Mouse (Mus musculus): ENCODE results near the gene Cldnd1.
A peak's percentile ranks its signal among the peaks of the same experiment; 100 is the strongest.

Cldnd1 gene

DNA sequence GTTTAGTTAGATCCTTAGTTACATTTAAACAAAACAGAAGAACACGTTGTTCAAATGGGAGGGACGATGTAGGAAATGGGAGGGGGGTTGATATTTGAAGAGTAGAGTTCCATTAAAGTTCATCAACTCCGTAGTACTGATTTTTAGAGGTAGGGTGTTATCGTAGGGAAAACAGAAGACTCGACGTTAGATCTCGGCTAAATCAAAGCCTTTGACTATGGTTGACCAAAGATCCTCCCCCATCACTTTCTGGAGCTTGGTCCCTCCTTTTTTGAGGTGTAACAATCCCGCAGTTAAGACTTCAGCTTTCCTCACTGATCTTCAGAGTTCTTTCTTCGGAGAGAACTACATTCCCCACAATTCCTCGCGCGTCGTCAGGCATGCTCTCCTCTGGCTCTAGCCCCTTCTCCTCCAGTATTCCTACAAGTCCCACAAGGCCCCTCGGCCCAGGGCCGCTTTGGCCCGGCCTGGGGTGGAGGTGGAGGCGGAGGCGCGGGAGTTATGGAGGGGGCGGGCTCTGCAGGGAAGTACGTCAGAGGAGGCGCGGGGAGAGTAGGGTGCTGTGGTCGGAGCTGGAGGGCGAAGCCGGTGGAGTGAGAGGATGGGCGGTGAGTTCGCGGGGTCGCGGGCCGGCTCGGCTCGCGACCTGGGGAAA lies at the start of gene Cldnd1:
Gene Cldnd1 (plus strand): TSS at position 434 of the 655 bp plus-strand sequence.
- DNase-seq = peak; percentile 96 to 97

DNA sequence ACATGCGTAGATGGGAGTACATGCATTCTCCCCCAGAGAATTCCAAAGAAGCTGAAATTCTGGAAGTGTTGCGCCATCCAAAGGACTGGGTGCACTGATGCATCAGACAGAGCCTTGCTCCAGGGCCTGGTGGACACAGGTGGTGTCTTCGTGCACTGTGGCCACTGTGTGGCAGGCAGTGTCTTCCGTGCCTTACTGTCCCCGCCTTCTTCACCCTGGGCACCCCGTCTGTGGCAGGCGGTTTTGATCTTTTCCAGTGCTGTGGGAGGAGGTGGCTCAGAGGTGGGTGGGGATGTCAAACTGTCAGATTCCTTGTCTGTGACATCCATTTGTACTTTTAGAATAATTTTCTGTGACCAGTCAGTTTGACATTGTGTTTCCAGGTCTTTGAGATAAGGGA lies 49.0 kb upstream of the Cldnd1 start:
- DNase-seq = no peak

DNA sequence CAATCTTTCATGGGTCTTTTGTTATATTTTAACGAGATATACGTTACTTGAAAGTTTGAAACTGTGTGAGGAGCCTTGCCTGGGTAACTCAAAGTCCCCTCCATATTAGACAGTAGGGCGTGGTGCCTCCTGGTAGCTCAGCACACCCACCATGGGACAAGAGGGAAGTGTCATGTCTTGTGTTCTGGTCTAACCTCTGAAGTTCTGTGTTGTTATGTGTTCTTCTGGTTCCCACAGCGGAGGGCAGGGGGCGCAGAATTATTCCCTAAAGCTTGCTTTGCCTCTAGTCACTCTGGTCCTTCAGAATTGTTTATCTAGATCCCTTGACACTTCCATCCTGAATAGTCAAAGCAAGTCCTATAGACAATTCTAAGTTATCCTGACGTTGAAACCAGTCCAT lies 45.7 kb upstream of the Cldnd1 start:
- no peak for DNase-seq

DNA sequence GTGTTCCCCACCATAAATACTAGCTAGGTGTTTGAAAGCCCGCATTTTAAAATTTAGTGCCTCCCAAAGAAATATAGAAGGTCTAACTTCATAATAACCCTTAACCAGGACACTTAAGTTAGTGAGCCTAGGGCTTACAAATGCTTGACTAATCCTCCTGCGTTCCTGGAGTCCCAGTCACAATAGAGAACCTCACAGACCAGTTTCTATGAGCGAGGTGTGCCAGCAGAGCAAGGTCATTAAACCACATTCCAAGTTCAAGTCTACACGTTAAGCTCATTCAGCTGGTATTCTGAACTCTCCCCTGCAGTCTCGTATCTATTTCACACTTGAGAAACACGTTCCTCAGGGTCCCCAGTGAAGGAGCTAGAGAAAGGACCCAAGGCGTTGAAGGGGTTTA lies 44.8 kb upstream of the Cldnd1 start:
- no peak for DNase-seq

DNA sequence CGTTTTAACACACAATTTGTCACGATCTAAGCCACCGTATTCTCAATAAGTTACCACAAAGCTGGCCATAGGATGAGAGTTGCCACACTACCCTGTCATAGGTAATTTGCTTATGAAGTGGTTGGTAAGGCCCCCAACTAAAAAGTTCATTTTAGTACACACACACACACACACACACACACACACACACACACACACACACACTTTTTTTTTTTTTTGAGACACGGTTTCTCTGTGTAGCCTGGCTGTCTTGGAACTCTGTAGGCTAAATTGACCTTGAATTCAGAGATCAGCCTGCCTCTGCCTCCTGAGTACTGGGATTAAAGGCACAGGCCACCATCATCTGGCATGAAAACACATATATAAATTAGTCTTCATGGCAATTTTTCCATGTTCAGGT lies 43.8 kb upstream of the Cldnd1 start:
- no peak for DNase-seq

DNA sequence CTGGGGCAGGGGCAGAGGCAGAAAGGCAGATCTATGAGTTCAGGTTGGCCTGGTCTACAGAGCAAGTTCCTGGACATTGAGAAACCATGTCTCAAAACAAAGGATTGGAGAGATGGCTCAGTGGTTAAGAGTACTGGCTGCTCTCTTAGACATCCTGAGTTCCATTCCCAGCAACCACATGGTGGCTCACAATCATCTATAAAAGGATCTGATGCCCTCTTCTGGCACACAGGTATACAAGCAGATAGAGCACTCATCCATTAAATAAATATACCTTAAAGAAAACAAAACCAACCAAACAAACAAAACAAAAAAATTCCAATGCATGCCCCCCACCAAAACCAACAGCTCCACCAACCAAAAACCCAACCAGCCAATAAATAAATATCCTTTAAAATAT lies 43.2 kb upstream of the Cldnd1 start:
- DNase-seq = no peak

DNA sequence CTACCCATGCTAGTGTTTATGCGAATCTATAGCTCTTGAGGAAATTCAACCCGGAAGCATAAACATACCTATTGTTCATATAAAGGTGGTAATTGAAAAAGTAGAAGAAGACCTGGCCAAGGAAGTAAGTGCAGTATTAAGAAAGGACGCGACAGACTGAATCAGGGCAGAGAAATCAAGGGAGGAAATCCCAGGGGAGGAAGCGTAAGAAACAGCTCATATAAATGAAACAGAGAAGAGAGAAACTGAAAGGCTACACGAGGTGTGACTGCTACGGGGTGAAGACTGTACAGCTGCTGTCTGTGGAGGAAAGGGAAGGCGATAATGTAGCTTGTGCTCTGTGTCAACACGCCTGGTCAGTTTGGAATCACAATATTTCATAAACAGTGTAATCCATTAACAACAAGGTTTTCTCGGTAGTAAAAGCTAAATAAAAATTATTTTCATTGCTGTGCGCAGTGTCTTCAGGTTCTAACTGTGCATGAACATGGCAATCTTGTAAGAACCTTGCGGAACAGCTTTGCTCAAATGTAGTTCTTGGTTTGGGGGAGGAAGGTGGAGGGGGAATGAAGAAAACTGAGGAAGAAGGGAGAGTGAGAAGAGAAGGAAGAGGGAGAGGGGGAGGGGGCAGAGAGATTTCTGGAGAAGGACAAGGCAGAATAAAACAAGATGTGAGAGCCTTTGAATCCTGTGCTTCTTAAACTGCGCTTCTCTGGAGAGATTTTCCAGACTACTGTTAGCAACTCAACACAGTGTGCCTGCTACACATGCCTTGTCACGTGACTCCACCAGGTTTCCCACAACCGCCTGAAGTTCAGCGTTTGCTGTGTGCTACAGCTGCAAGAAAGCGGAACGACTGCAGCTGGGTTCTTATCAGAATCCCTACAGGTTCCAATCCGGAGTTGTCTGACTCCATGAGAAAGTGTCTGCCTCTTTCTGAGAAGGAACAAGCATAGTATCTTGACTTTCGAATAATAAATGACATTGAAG lies 41.9 kb upstream of the Cldnd1 start:
- DNase-seq = no peak

DNA sequence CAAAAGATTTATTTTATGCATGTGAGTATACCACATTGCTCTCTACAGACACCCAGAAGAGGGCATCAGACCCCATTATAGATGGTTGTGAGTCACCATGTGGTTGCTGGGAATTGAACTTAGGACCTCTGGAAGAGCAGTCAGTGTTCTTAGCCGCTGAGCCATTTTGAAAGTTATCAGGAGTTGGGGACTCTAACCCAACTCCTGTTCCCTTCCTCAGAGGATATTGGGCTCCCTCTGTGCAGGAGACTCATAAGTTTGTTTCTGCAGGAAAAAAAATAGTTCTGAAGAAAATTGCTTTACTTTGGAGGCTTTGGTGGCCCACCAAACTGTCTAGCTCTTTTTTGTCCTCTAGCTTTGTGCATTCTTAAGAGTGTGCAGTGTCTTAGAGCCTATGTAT lies 39.2 kb upstream of the Cldnd1 start:
- DNase-seq = no peak

DNA sequence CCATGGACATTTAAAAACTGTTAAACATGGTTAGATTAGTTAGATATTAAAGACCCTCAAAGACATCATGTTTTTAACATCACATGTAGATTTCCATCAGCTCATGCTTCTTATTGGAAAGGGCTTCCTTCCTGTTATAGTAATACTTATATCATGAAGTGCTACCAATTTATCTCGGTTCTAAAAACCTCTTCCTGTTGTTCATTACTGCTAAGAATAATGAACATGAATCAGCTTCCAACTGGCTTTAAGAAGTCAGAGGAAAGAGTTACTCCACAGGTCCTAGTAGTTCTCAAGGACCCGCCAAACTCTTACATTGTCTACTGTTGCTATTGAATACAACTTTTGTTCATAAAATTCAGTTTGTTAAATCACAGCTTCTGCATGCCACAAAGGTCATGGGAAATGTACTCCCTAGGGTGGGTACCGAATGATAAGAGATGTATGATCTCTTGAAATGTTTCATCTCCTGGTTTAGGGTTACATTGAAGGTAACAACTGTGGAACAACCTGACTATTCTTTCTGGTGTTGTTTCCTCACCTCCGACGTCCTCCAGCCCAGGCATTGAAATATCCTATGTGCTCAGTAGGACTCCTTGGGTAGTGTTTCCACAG lies 38.0 kb upstream of the Cldnd1 start:
- no peak for DNase-seq

DNA sequence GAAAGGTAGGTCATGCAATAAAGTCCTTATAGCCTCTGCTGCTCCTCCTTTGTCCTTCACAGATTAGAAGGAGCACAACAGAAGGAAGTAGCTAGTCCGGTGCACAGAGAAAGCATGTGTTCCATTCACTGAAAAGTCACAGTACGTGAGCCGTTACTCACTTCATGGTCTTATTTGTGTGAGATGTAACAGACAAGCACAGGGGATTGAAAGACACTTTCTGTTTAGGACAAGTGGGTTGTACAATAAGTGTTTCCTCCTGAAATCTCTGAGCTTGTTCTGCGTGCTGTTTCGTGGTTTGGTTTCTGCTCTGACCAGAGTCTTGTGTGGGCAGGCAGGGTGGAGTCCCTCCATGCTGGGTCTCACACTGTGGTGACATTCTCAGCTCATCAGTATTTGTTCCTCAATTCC lies 37.4 kb upstream of the Cldnd1 start:
- DNase-seq = no peak

DNA sequence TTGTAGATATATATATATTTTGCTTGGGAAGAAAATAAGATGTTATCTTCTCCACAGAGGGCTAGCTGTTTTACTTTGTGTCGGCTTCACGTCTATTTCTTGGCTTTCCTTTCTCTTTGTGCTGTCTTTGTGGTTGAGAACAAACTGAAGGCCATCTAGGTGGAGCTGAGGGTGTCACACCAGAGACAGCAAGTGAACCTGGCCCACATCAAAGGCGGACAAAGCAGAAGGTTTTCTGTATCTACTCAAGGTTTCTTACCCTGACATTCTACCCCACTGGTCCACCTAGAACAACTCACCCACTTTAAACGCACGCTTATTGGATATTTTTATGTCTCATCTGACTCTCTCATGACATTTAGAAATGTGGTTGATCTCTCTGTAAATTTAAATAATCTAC lies 33.6 kb upstream of the Cldnd1 start:
- DNase-seq = no peak

DNA sequence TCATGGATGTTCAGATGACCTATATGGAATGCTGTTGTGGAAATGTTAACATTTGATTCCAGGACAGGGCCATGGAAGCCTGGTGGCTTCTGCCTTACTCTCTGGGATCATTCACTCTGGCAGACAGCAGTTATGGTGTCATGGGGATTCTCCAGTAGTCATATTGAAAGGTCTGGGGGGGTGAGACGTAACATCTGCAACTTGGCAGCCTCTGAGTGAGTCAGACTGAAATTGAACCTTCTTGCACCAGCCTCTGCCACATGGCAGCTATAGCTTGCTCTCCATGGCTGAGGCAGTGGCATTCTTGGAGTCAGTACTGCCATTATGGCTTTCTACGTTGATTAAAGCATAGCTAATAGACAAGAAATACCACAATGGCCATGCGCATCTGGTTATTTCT lies 30.9 kb upstream of the Cldnd1 start:
- DNase-seq = no peak

DNA sequence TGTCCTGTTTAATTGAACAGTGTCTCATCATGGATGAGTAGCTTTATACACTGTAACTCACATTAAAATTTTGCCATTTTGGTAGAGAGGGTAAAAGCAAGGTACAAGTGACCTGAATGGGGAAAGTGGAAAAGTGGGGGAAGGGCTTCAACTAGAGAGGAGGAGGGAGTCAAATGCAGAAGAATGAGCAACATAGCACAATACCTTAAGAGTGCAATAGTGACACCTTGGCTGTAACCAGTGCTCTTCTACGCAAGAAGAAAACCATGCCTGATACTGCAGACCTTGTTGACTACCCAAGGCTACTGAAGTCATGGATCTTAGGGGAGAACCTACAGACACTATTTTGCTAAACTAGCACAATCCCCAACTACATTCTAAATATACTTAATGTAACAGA lies 30.4 kb upstream of the Cldnd1 start:
- DNase-seq = no peak

DNA sequence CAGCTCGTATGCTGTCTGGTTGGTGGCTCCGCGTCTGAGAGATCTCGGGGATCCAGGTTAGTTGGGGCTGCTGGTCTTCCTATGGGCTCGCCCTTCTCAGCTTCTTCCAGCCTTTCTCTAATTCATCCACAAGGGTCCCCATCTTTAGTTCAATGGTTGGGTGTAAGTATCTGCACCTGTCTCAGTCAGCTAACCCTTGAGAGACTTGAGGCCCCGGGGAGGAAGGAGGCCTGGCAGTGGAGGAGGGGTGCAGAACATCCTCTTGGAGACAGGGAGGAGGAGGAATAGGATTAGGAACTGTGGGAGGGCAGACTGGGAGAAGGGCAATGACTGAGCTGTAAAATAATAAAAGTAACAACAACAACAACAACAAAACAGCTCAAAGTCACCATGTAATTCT lies 27.5 kb upstream of the Cldnd1 start:
- no peak for DNase-seq

DNA sequence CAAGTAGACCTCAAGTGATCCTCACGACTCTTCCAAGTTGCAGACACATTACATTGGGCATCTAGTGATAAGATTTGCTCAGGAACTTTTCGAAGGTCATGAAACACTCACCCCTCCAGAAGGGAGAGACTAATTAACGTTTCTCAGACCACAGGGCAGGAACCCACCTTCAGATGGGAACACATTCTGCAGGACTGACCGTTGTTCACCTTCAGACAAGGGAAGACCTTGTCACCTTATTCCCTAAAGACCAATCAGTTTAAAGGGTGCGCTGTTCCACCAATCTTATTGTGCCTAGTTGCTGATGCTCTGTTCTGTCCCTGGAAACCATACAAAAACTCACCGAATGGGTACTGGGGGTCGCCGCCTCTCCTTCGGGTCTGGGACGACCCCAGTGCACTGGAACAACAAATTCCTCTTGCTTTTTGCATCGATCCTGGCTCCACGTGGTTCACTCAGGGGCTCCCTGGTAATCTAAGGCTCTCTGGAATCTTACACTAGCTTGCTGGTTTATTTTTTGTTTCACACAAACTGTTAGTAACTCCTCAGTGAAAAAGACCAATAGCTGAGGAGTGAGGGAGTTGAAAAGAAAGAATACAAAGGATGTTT lies 26.8 kb upstream of the Cldnd1 start:
- DNase-seq = no peak

DNA sequence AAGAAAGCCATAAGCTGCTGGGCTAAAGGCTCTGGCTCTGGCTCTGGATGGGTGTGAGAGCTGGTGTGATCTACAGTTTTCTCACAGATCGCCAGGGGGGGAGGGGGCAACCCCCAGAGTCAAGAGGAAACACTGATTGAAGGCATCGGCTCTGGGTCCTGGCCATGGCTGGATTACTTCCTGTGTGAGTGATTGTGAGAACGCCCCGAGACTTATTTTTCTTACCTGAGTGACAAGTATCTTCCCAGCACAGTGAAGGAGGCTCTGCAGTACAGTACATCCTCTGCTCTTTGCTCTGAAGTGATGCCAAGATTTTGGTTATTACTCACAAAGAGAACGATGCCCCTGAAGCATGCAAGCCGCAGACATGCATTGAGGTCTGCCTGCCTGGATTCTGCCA lies 25.9 kb upstream of the Cldnd1 start:
- DNase-seq = no peak

DNA sequence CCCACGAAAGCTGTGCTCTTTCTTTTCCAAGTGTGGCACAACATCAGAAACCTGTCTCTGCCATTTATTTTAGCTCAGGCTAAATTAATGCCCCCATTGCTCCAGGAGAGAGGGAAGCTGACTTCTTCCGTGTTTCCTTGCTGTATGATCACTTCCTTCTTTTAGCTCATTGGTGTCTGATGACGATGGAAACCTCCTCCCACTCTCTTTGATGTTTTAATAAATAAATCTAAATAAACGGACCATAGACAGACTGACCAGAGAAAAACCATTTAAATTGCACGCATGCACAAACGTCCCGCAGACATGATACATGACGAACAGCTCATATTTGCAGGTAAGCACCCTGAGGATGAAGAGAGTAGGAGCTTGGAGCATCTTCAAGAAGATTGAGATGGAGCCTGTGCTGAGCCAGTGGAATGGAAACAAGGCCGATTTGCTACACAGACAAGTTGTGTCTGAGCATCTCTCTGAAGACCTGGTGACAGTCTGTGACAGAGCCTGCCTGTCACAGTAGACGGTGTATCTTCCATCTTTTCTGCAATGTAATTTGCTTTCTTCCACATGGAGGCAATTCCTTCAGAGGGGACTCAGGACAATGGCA lies 25.3 kb upstream of the Cldnd1 start:
- no peak for DNase-seq

DNA sequence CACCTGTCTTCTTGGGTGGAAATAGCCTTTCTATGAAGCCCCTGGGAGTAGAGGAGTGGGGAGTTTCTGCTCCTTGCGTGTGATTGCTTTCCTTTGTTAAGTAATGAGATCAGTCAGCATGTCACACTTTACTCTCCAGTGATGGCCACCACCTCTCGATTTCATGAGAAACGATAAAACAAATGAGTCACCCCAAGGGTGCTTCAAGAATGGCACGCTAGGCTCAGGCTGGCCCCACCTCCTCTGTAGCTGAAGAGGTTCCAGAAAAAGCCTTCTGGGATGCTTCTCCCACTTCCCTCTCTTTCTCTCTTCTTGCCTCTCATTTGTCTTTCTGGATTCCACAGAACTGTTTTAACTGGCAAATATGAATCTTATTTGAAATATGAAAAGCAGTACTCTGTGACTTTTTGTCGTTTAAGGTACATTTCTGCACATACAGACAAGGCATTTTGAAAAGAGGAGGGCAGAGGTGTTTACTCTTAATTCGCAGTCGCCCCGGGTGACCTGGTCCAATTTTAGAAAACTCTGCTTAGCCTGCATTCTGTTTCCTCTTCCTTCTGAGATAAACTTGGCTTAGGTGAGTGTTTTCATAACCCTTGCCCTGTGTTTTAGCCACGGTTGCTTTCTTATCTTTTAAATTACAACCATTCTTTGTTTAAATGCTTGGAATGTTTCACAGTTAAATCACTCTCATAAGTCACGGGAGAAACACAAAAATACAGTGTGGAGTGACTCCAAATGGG lies 24.2 kb upstream of the Cldnd1 start:
- DNase-seq = peak; percentile 39 to 45

DNA sequence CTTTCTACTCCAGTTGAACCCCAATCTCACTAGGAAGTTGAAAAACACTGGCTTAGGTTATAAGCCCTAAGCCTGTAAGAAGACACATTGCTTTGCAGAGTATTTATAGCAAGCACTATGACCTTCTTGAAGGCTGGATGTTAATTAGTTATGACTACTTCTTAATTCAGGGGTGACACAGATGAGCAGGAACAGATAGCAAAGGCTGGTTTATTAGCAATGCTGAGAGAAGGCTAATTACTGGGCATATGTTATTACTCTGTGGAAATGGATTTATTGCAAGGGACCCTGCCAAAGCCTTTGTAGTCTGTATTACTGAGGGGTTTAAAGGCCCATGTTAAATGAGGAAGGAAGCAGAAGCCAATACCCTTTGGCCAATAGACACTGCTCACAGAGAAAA lies 22.7 kb upstream of the Cldnd1 start:
- DNase-seq = no peak

DNA sequence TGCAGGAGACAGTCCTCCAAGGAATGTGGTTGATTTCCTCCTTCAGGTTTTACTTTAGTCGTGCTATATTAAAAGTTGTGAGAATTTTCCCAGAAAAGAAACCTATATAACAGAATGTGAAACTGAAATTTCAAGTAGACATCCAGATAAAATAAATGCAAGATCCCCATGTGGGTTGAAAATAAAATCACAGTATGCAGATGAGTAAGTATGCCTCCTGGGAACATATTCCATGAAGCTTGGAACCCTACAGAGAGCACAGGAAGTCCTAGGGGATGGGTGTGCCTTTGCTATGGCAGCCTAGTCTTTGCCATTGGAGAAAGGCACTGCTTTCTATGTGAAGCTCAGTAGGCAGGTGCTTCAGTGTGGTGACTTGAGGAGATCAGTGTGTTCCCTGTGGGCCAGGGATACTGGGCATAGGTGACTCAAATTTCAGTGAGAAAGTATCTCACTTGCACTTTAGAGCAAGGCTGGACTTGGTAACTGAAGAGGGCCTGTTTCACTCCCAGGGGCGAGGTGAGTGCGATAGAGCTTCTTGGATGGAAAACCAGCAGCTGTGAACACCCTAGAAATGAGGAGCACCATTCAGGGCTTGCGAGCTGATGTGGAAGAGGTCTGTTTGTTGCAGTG lies 20.3 kb upstream of the Cldnd1 start:
- no peak for DNase-seq

DNA sequence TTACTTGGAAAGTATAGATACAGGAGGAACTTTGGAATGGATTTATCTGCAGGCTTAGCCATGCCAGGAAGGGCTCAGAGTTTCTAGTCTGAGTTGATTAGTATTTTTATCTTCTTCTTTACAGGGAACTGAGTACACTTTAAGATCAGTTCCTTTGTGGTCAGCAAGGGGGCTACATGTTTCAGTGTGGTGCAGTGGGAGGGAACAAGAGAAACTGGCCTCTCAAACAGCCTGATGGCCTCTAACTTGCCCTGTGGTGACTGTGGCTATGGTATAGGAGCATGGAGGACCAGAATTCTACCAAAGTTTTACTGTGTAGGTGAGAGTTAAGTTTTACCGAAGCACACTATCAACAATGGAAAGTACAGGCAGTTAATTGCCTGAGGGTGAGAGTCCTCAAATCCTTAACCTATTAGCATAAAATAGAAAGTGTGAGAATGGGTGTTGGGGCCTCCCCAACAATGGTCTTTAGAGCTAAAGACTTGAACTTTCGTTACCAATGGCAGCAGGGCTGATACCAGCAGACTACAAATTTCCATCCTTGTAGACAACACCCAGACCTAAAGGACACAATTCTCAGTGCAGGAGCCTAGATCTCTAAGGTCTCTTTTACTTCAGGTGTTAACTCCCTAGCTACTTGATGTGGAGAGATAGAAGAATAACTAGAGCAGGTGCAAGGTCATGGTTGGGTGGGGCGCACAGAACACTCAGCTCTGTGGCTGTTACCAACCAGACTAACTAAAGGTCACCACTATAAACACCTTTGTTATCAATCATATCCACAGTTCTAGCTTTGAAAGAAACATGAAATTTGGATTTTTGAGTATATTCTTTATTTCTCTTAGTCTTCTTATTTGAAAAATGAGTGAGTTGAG lies 18.9 kb upstream of the Cldnd1 start:
- DNase-seq = no peak

All from kidney, postnatal 36 days (tissue).